Mouse (Mus musculus): ENCODE data around the gene Pafah1b3. TPM values are rescaled to one million over a fixed set of nuclear protein-coding genes. Genes with fewer than 3 reads are reported as not detected.
"Not testable (repeated sequence)": the region's sequence is repeated elsewhere in the genome, so short reads cannot be mapped to it uniquely, and the experiment has no call there.

The Pafah1b3 gene
- polyA plus RNA-seq (2016; fragmentation: Nextera tagmentation; extraction: Ambion mirVana) = 378 and 384 TPM in 2 replicates

GRCm38 (mm10) chr7:25297454-25298325 is at the start of gene Pafah1b3:
Gene Pafah1b3 (minus strand): TSS chr7:25297986.
- Histone ChIP-seq H3K36me3 (replicated peaks) (peaks cover 34% of the 10 kb centered on the region), H3K9ac (peak within 1 kb of the TSS; percentile 91), H3K27me3 (no peaks in the 10 kb centered on the region), H3K4me1 (peaks cover 21% of the 10 kb centered on the region), H3K9me3 (no peaks in the 10 kb centered on the region), H3K27ac (peak within 1 kb of the TSS; percentile 98), H3K4me2 (peak within 1 kb of the TSS; percentile 79), H3K4me3 (replicated peaks) (peak within 1 kb of the TSS; percentile 86)
- WGBS = under 1% methylated on average over 52 of the region's 52 CpGs
- ATAC-seq (ENCODE audit: low FRiP score) = peak; percentile 92

DNA sequence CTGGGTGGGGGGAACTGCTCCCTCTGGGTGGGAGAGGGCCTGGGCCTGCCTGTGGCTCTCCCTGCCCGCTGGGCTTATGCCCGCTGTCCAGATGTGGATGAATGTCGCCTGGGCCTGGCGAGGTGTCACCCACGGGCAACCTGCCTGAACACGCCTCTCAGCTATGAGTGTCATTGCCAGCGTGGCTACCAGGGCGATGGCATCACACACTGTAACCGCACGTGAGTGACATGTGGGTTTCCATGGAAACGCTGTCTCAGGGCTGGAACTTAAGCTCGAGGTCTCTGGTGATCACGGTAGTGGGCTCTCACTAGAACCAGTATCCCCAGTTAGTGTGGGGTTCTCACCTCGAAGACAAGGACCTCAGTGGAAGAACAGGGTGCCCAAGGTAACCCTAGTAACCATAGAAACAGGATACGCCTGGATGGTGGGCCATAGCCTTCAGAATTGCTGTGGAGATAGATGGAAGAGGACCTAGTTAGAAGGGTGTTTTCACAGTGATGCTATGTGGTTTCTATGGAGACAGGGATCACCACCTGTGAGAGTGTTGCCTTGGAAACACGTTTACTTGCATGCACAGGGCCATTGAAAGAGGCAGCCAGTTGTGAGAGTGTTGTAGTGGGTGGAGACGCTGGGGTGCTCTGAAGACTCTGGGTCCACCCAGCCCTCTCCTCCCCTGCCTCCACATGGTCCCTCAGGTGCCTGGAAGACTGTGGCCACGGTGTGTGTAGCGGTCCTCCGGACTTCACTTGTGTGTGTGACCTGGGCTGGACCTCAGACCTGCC is 43.4 kb upstream of the Pafah1b3 start:
- no peak overlapping the region for H3K9ac ChIP-seq
- H3K27ac ChIP-seq = no peak overlapping the region
- H3K4me3 ChIP-seq (replicated peaks) = no peak overlapping the region
- no peaks in the 10 kb centered on the region for H3K9me3 ChIP-seq
- H3K4me2 ChIP-seq = no peak overlapping the region
- H3K36me3 ChIP-seq (replicated peaks) = peaks cover 72% of the 10 kb centered on the region
- 0 out of 2 replicates have a peak, but pooled peaks have one; percentile 45 for ATAC-seq (ENCODE audit: low FRiP score)
- WGBS = 78% methylated on average over 20 of the region's 20 CpGs
- H3K27me3 ChIP-seq = no peaks in the 10 kb centered on the region
- peaks cover 9% of the 10 kb centered on the region; the same call in 1 of the 2 replicates for H3K4me1 ChIP-seq

GRCm38 (mm10) chr7:25339329-25339728 is 41.5 kb upstream of the Pafah1b3 start:
- Histone ChIP-seq H3K4me2 (no peak overlapping the region), H3K27ac (no peak overlapping the region), H3K9me3 (no peaks in the 10 kb centered on the region), H3K27me3 (no peaks in the 10 kb centered on the region), H3K36me3 (replicated peaks) (peaks cover 82% of the 10 kb centered on the region), H3K4me1 (peaks cover 9% of the 10 kb centered on the region; the same call in 1 of the 2 replicates), H3K4me3 (replicated peaks) (no peak overlapping the region), H3K9ac (no peak overlapping the region)
- 91% methylated on average over 9 of the region's 9 CpGs for WGBS
- ATAC-seq (ENCODE audit: low FRiP score) = no peak

DNA sequence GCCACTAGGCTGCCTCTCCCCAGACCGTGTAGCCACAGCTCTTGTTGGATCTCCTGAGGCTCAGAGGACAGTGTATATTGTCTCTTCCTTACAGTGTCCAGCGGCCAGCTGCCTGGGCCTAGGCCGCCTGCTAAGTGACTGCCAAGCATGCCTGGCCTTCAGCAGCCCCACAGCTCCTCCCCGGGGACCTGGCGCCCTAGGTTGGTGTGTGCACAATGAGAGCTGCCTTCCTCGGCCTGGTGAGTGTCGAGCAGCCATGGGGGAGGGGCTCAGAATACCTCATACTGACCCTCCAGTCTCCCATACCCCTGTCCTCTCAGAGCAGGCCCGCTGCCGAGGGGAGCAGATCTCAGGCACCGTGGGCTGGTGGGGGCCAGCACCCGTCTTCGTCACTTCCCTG is 36.7 kb upstream of the Pafah1b3 start:
- no peak for ATAC-seq (ENCODE audit: low FRiP score)
- Histone ChIP-seq H3K36me3 (replicated peaks) (peaks cover 78% of the 10 kb centered on the region), H3K9me3 (no peaks in the 10 kb centered on the region), H3K9ac (no peak overlapping the region), H3K4me3 (replicated peaks) (no peak overlapping the region), H3K27ac (0 out of 2 replicates have a peak overlapping the region, but pooled peaks have one; percentile 21), H3K4me1 (no peaks in the 10 kb centered on the region), H3K27me3 (no peaks in the 10 kb centered on the region), H3K4me2 (no peak overlapping the region)
- WGBS = 85% methylated on average over 12 of the region's 12 CpGs

GRCm38 (mm10) chr7:25333596-25334307 is 36.0 kb upstream of the Pafah1b3 start:
- no peak overlapping the region for H3K9ac ChIP-seq
- no peaks in the 10 kb centered on the region for H3K9me3 ChIP-seq
- WGBS = 41% methylated on average over 16 of the region's 16 CpGs
- H3K4me1 ChIP-seq = no peaks in the 10 kb centered on the region
- no peak overlapping the region for H3K4me3 ChIP-seq (replicated peaks)
- ATAC-seq (ENCODE audit: low FRiP score) = peak; percentile 58; the same call in 1 of the 2 replicates
- no peaks in the 10 kb centered on the region for H3K27me3 ChIP-seq
- H3K36me3 ChIP-seq (replicated peaks) = peaks cover 73% of the 10 kb centered on the region
- H3K27ac ChIP-seq = 0 out of 2 replicates have a peak overlapping the region, but pooled peaks have one; percentile 21
- H3K4me2 ChIP-seq = no peak overlapping the region; the same call in 1 of the 2 replicates

DNA sequence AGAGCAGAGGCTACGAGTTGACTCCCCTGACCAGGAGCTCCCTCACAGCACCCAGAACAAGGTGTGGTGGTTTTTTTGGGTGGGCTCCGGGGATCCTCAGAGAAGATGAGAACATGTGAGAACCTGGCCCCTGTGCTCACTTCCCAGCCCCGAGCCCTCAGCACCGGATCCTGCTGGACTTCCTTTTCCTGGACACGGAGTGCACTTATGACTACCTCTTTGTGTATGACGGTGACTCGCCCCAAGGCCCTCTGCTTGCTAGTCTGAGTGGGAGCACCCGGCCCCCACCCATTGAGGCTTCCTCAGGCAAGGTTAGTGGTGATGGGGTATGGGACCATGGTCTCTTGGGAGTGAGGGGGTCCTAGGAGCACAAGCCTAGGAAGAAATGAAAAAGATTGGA is 28.4 kb upstream of the Pafah1b3 start:
- Histone ChIP-seq H3K4me1 (peaks cover 11% of the 10 kb centered on the region), H3K36me3 (replicated peaks) (peaks cover 26% of the 10 kb centered on the region), H3K9me3 (no peaks in the 10 kb centered on the region), H3K27me3 (no peaks in the 10 kb centered on the region), H3K4me2 (no peak overlapping the region), H3K27ac (no peak overlapping the region), H3K4me3 (replicated peaks) (no peak overlapping the region), H3K9ac (no peak overlapping the region)
- 93% methylated on average over 8 of the region's 8 CpGs for WGBS
- no peak for ATAC-seq (ENCODE audit: low FRiP score)

DNA sequence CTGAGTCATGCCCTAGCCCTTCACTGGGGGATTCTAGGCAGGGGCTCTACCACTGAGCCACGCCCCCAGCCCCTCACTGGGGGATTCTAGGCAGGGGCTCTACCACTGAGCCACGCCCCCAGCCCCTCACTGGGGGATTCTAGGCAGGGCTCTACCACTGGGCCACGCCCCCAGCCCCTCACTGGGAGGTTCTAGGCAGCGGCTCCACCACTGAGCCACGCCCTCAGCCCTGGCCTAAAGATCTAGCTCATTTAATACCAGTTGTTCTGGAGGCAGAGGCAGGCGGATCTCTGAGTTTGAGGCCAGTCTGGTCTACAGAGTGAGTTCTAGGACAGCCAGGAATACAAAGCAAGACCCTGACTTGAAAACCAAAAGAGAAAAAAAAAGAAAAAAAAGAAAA is 27.6 kb upstream of the Pafah1b3 start:
- not testable (repeated sequence) for ATAC-seq (ENCODE audit: low FRiP score); H3K4me3 ChIP-seq (replicated peaks); H3K4me2 ChIP-seq; H3K27me3 ChIP-seq; H3K9me3 ChIP-seq; H3K9ac ChIP-seq; H3K27ac ChIP-seq
- H3K4me1 ChIP-seq = peaks cover 14% of the 10 kb centered on the region
- 93% methylated on average over 5 of the region's 6 CpGs for WGBS
- H3K36me3 ChIP-seq (replicated peaks) = peaks cover 18% of the 10 kb centered on the region

GRCm38 (mm10) chr7:25323219-25323618 is 25.4 kb upstream of the Pafah1b3 start:
- Histone ChIP-seq H3K27me3 (no peaks in the 10 kb centered on the region), H3K27ac (no peak overlapping the region), H3K4me1 (peaks cover 21% of the 10 kb centered on the region), H3K36me3 (replicated peaks) (peaks cover 4% of the 10 kb centered on the region), H3K9ac (no peak overlapping the region), H3K4me3 (replicated peaks) (no peak overlapping the region), H3K9me3 (no peaks in the 10 kb centered on the region), H3K4me2 (no peak overlapping the region)
- ATAC-seq (ENCODE audit: low FRiP score) = no peak
- WGBS = 97% methylated on average over 2 of the region's 2 CpGs

DNA sequence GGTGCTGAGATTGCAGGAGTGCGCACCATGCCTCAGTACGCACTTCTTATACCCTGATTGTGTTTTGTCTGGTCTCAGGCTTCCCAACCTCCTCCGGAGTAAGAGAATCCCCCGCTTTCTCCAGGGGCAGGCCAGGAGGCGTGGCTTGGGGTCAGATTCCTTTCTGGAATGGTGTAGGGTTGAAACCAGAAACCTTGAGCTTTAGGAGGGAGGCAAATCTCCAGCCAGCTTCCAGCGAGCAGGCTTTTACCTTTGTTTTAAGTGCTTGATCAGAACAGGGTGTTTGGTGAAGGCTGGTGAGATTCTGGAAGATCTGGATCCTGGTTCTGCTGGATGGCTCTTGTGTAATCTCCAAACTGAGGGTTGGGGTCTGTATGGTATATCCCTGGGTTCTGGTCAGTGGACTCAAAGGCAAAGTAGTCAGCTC is 24.3 kb upstream of the Pafah1b3 start:
- Histone ChIP-seq H3K4me2 (peak overlapping the region; percentile 29; the same call in 1 of the 2 replicates), H3K4me3 (replicated peaks) (no peak overlapping the region)
- ATAC-seq (ENCODE audit: low FRiP score) = 0 out of 2 replicates have a peak, but pooled peaks have one; percentile 40

DNA sequence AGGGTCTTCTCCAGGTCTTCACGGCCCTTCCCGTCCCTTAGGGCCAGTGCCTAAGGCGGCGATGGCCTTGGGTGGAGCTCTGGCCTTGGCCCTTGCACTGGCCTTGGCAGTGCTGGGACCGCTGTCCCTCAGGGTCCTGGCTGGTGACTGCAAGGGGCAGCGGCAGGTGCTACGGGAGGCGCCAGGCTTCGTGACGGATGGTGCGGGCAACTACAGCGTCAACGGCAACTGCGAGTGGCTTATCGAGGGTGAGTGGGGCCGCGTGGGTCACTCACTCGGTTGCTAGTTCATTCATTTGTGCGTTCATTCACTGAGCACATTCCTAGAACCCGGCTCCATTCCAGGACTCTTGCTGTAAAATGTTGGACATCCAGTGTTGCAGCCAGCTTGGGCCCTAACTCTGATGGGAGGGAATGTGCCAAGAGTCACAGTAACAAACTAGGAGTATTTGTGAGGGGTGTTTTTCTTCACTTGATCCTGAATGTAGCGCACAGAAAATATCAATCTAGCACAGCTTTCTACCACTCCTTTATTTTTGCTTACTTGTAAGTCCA is 19.7 kb upstream of the Pafah1b3 start:
- WGBS = 20% methylated on average over 21 of the region's 21 CpGs
- H3K27me3 ChIP-seq = peaks cover 36% of the 10 kb centered on the region
- H3K9me3 ChIP-seq = no peaks in the 10 kb centered on the region
- H3K4me1 ChIP-seq = peaks cover 47% of the 10 kb centered on the region
- peak overlapping the region; percentile 99 for H3K4me2 ChIP-seq
- no peaks in the 10 kb centered on the region for H3K36me3 ChIP-seq (replicated peaks)
- peak overlapping the region; percentile 79 for H3K27ac ChIP-seq
- H3K9ac ChIP-seq = peak overlapping the region; percentile 80
- no peak for ATAC-seq (ENCODE audit: low FRiP score)
- peak overlapping the region; percentile 52 for H3K4me3 ChIP-seq (replicated peaks)

More for the DNA sequence above, 24.3 kb upstream of the Pafah1b3 start:
- Histone ChIP-seq H3K27ac (peak overlapping the region; percentile 80), H3K9me3 (no peaks in the 10 kb centered on the region), H3K36me3 (replicated peaks) (no peaks in the 10 kb centered on the region), H3K4me1 (peaks cover 31% of the 10 kb centered on the region), H3K27me3 (no peaks in the 10 kb centered on the region), H3K9ac (peak overlapping the region; percentile 25)
- WGBS = 0% methylated on average over 6 of the region's 6 CpGs

DNA sequence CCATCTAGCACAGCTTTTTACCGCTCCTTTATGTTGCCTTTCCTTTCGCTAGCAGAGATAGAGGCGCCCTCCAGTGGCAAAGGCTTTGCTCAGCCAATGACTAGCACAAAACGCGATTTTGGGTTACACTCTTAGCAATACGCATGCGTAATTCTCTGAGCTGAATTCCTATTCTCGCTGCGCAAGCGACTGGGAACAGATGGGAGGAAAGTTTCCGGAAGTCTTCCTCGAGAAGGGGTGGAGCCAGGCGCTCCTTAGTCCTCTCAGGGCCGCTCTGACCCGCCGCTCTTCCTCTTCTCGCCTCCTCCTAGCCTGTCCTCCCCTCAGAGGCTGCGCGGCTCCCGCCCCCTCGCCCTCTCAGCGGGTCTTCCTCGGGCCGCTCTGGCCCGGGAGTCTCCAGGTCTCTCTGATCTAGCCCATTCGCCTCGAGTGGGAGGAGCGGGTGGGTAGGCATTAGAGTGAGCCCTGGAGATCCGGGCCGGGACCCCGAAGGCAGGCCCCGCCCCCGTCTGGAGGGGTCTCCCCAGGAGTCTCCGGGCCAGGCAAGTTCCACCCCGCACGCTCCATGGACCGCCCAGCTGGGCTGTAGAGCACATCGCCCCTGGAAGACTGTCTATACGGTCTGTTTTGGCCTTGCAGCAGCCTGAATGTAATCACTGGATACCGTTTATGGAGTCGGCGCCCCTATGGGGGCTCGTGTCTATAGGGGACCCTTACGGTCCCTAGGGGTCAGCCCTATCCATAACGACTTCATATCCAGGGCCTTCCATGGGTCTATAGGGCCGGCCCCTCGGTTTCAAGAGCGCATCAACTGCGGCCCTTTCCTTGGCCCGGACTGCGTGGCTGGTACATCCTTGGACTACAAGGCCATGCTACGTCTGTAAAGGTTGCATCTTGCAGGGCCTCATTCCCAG is 19.0 kb upstream of the Pafah1b3 start, which contains the start of gene Megf8:
Gene Megf8, plus strand, starts transcription at position 633 of the 914 bp plus-strand sequence.
- Histone ChIP-seq H3K27ac (peak within 1 kb of the TSS; percentile 79), H3K9ac (peak within 1 kb of the TSS; percentile 80), H3K36me3 (replicated peaks) (no peaks in the 10 kb centered on the region), H3K9me3 (no peaks in the 10 kb centered on the region), H3K4me2 (peak within 1 kb of the TSS; percentile 99), H3K4me3 (replicated peaks) (peak within 1 kb of the TSS; percentile 52), H3K27me3 (peaks cover 43% of the 10 kb centered on the region), H3K4me1 (peaks cover 41% of the 10 kb centered on the region)
- under 1% methylated on average over 52 of the region's 52 CpGs for WGBS
- ATAC-seq (ENCODE audit: low FRiP score) = peak; percentile 98
